Mouse (Mus musculus) erythroblast, embryonic 14.5 days (primary cell): ENCODE measurements around the gene Arf6.

Source experiments
- GATA1 ChIP-seq: IDR thresholded peaks from 2 replicates; pipeline ENCODE4 v1.6.1; 2012; ENCODE audit warnings: low read length, inconsistent platforms, mixed read lengths
- TAL1 ChIP-seq: IDR thresholded peaks from 3 replicates; pipeline ENCODE4 v1.6.1; 2012; ENCODE audit warnings: low read length, inconsistent platforms, mixed read lengths

DNA sequence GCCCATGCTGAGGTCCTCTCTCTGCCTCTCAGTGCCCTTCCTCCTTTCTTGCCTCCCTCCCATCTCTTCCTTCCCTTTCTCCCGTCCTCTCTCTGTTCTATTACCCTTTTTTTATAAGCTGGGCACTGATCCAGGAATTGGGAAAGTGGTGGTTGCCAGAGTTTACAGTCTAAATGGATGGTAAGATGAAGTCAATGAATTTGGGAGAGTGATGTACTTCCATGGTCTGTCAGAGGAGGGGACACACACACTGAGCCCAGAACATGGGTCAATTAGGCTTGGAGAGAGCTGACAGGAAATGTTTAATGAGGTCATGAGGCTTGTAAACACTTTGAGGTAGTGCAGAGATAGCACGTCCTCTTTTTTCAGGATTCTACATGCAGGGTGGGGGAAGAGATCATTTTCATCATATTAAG, 28.9 kb downstream of the Arf6 start:
- TF ChIP-seq GATA1 (no peak), TAL1 (no peak)
